Mouse (Mus musculus) midbrain, embryonic 14.5 days (tissue): ENCODE data around the gene Rapgef2. TPM values are rescaled to one million over a fixed set of nuclear protein-coding genes. Genes with fewer than 3 reads are reported as not detected.

Experiments used
- ATAC-seq: fragments of 200-750 bp; cut with Nextera tagmentation; 2 replicates; pipeline ENCODE4 v1.8.0; 2017; ENCODE audit warnings: moderate number of reproducible peaks, moderate library complexity; ENCODE audit not compliant: low FRiP score, low TSS enrichment
- DNase-seq: peaks from one replicate; pipeline ENCODE4 v3.0.0-alpha.2; 2015
- H3K27ac ChIP-seq: fragments of 300-500 bp; sonication (generic); replicated peaks from 2 replicates; pipeline ENCODE4 v1.5.1; 2014; ENCODE audit warnings: mild to moderate bottlenecking, low read depth, low read length, moderate library complexity
- H3K27me3 ChIP-seq: fragments of 300-500 bp; sonication (generic); 2 replicates; pipeline ENCODE4 v1.6.1; 2014; ENCODE audit warnings: low read length, control low read depth, mixed read lengths; ENCODE audit not compliant: control insufficient read depth, insufficient read depth
- H3K36me3 ChIP-seq: fragments of 300-500 bp; sonication (generic); 2 replicates; pipeline ENCODE4 v1.6.1; 2014; ENCODE audit warnings: low read length, control low read depth; ENCODE audit not compliant: control insufficient read depth, insufficient read depth
- H3K4me1 ChIP-seq: fragments of 300-500 bp; sonication (generic); 2 replicates; pipeline ENCODE4 v1.6.1; 2014; ENCODE audit warnings: mild to moderate bottlenecking, antibody characterized with exemption, low read length, control low read depth; ENCODE audit not compliant: control insufficient read depth, insufficient read depth
- H3K4me2 ChIP-seq: fragments of 300-500 bp; sonication (generic); 2 replicates; pipeline ENCODE4 v1.6.1; 2014; ENCODE audit warnings: mild to moderate bottlenecking, low read length, moderate library complexity
- H3K4me3 ChIP-seq: fragments of 300-500 bp; sonication (generic); replicated peaks from 2 replicates; pipeline ENCODE4 v1.5.1; 2014; ENCODE audit warnings: low read depth, low read length
- H3K9ac ChIP-seq: fragments of 300-500 bp; sonication (generic); replicated peaks from 2 replicates; pipeline ENCODE4 v1.6.1; 2014; ENCODE audit warnings: mild to moderate bottlenecking, low read length, moderate library complexity
- H3K9me3 ChIP-seq: fragments of 300-500 bp; sonication (generic); 2 replicates; pipeline ENCODE4 v1.6.1; 2016; ENCODE audit warnings: low read length, control low read depth, mixed read lengths; ENCODE audit not compliant: control insufficient read depth
- WGBS: fragments of 180-500 bp; shearing (Covaris S2); extraction: QIAGEN DNeasy Blood & Tissue Kit; methylation state at CpG from one replicate; pipeline ENCODE4 v1.1.7; 2014; 5-methylcytosine and 5-hydroxymethylcytosine counted together
- polyA plus RNA-seq: library from polyadenylated mRNA; unstranded; fragments of >200 nt; fragmentation: Nextera tagmentation; extraction: Ambion mirVana; gene quantifications from 2 replicates; pipeline ENCODE4 v1.2.1, GENCODE M21; 2014

Gene Rapgef2
- polyA plus RNA-seq, 1 experiment from 2014 or later, result 14.8 TPM

GRCm38 (mm10) chr3:79121391-79121790 lies 164.9 kb downstream of the Rapgef2 start:
- Histone ChIP-seq H3K36me3 (no peaks in the 10 kb centered on the region), H3K9me3 (no peaks in the 10 kb centered on the region), H3K4me3 (no peak overlapping the region), H3K4me2 (no peak overlapping the region), H3K27ac (no peak overlapping the region), H3K4me1 (0 out of 2 replicates have a peak, but pooled peaks cover 3% of the 10 kb centered on the region), H3K9ac (no peak overlapping the region), H3K27me3 (no peaks in the 10 kb centered on the region)
- no peak for ATAC-seq
- WGBS, result 63% methylated on average over 7 of the region's 7 CpGs
- no peak for DNase-seq

GRCm38 (mm10) chr3:79119983-79120382 lies 166.3 kb downstream of the Rapgef2 start:
- WGBS, result 97% methylated on average over 12 of the region's 12 CpGs
- ATAC-seq, result no peak
- Histone ChIP-seq H3K27ac (no peak overlapping the region), H3K4me1 (0 out of 2 replicates have a peak, but pooled peaks cover 3% of the 10 kb centered on the region), H3K9me3 (no peaks in the 10 kb centered on the region), H3K4me3 (no peak overlapping the region), H3K4me2 (no peak overlapping the region), H3K36me3 (no peaks in the 10 kb centered on the region), H3K9ac (no peak overlapping the region), H3K27me3 (no peaks in the 10 kb centered on the region)
- DNase-seq, result no peak

GRCm38 (mm10) chr3:79110153-79110552 lies 176.2 kb downstream of the Rapgef2 start:
- DNase-seq, result peak; percentile 16
- WGBS, result 96% methylated on average over 6 of the region's 6 CpGs
- H3K4me3 ChIP-seq, result no peak overlapping the region

DNA sequence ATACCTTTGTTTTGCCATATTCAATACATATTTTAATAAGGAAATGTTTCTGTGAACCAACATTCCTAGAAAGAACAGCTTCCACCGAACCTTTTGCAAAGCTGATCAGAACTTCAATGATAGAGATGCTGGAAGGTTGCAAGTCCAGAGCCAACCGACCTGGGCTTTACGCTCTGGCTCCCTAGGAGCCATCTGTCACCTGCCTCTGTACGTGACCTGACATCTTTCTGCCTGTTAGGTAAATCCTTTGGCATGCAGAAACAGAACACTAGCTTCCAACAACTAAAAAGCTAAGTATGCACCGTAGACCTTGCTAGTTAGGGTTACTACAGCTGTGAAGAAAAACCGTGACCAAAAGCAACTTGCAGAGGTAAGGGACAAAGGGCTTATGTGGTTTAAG lies 178.1 kb downstream of the Rapgef2 start:
- no peak overlapping the region for H3K27ac ChIP-seq
- WGBS, result 90% methylated on average over 6 of the region's 6 CpGs
- no peaks in the 10 kb centered on the region for H3K9me3 ChIP-seq
- no peak overlapping the region for H3K4me2 ChIP-seq
- DNase-seq (no peak), ATAC-seq (no peak)
- no peak overlapping the region for H3K4me3 ChIP-seq
- no peak overlapping the region for H3K9ac ChIP-seq
- no peaks in the 10 kb centered on the region for H3K4me1 ChIP-seq
- H3K27me3 ChIP-seq, result no peaks in the 10 kb centered on the region
- peaks cover 6% of the 10 kb centered on the region; the same call in 1 of the 2 replicates for H3K36me3 ChIP-seq

More at GRCm38 (mm10) chr3:79110153-79110552, 176.2 kb downstream of the Rapgef2 start:
- Histone ChIP-seq H3K9ac (no peak overlapping the region), H3K36me3 (no peaks in the 10 kb centered on the region), H3K9me3 (no peaks in the 10 kb centered on the region), H3K27me3 (no peaks in the 10 kb centered on the region), H3K27ac (no peak overlapping the region), H3K4me2 (no peak overlapping the region), H3K4me1 (no peaks in the 10 kb centered on the region)
- no peak for ATAC-seq

DNA sequence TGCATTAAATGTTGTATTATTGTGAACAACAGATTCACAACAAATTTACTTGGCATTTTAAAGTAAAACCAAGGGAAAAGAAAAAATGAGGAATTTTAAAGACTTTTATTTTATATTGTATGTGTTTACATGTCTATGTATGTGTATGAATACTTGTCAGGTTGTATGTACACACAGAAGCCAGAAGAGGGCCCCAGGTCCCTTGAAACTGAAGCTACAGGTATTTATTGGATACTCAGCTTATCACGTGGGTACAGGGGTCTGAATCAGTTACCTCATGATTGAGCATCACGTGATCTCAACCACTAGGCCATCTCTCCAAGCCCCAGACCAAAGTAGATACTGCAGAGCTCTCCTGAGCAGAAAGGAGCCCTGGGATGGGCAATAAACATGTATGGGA lies 180.0 kb downstream of the Rapgef2 start:
- H3K9ac ChIP-seq, result no peak overlapping the region
- H3K4me3 ChIP-seq, result no peak overlapping the region
- ATAC-seq (no peak), DNase-seq (no peak)
- WGBS, result 77% methylated on average over 2 of the region's 2 CpGs
- no peaks in the 10 kb centered on the region for H3K27me3 ChIP-seq
- H3K27ac ChIP-seq, result no peak overlapping the region
- no peak overlapping the region for H3K4me2 ChIP-seq
- peaks cover 6% of the 10 kb centered on the region; the same call in 1 of the 2 replicates for H3K36me3 ChIP-seq
- H3K4me1 ChIP-seq, result no peaks in the 10 kb centered on the region
- H3K9me3 ChIP-seq, result no peaks in the 10 kb centered on the region

- WGBS, result 93% methylated on average over 9 of the region's 9 CpGs
- DNase-seq (no peak), ATAC-seq (no peak)
- Histone ChIP-seq H3K4me1 (no peaks in the 10 kb centered on the region), H3K9me3 (no peaks in the 10 kb centered on the region), H3K27me3 (no peaks in the 10 kb centered on the region), H3K4me3 (no peak overlapping the region), H3K36me3 (peaks cover 11% of the 10 kb centered on the region; the same call in 1 of the 2 replicates), H3K9ac (no peak overlapping the region), H3K4me2 (no peak overlapping the region), H3K27ac (no peak overlapping the region)
These were observed 182.7 kb downstream of the Rapgef2 start for GRCm38 (mm10) chr3:79103604-79104003.

DNA sequence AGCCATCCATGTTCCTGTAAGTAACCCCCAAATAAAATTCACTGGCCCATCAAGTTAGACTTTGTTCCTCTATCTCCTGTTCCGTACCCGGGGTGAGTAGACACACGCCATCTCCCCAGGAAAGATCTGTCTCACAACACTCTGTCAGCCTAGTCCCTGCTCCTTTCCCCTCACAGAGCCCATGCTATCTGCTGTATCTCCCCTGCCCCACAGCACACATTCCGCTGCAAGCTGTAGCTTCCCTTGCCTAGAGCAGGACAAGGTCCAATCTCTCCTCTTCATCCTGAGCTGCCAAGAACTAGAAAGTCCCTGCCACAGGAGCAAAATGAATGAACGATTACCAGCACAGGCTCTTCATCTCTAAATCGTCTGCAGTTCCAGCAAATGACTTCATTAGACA lies 184.6 kb downstream of the Rapgef2 start:
- WGBS, result 93% methylated on average over 6 of the region's 6 CpGs
- Histone ChIP-seq H3K4me3 (no peak overlapping the region), H3K9ac (no peak overlapping the region), H3K9me3 (no peaks in the 10 kb centered on the region), H3K27ac (no peak overlapping the region), H3K4me2 (no peak overlapping the region), H3K4me1 (no peaks in the 10 kb centered on the region), H3K36me3 (peaks cover 21% of the 10 kb centered on the region), H3K27me3 (no peaks in the 10 kb centered on the region)
- DNase-seq (no peak), ATAC-seq (no peak)

- peaks cover 21% of the 10 kb centered on the region for H3K36me3 ChIP-seq
- no peak overlapping the region for H3K4me3 ChIP-seq
- ATAC-seq (no peak), DNase-seq (no peak)
- 96% methylated on average over 7 of the region's 7 CpGs for WGBS
- H3K9ac ChIP-seq, result no peak overlapping the region
- no peak overlapping the region for H3K4me2 ChIP-seq
- no peak overlapping the region for H3K27ac ChIP-seq
- H3K27me3 ChIP-seq, result no peaks in the 10 kb centered on the region
- no peaks in the 10 kb centered on the region for H3K4me1 ChIP-seq
- H3K9me3 ChIP-seq, result no peaks in the 10 kb centered on the region
These were observed 185.5 kb downstream of the Rapgef2 start for GRCm38 (mm10) chr3:79100831-79101230.

DNA sequence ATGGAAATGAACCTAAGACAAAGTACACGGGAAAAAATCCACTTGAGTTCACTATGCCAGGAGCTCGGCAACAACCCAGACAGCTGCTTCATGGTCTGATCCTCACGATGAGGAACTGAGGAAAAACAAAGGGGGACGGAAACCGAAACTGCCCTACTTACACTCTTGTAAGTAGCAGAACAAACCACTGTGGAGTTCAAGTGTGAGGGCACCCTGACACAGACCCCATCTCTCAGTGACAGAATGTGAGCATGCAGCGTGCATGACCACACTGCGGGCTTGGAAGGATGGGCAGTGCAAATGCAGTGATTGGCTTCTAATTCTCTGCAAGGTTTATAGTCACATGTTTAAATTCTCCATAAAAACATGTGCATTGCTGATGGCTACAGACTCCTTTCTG lies 197.2 kb downstream of the Rapgef2 start:
- Histone ChIP-seq H3K27ac (no peak overlapping the region), H3K9me3 (no peaks in the 10 kb centered on the region), H3K27me3 (no peaks in the 10 kb centered on the region), H3K4me3 (no peak overlapping the region), H3K4me2 (no peak overlapping the region), H3K36me3 (peaks cover 82% of the 10 kb centered on the region), H3K4me1 (no peaks in the 10 kb centered on the region), H3K9ac (no peak overlapping the region)
- WGBS, result 83% methylated on average over 7 of the region's 7 CpGs
- DNase-seq (no peak), ATAC-seq (no peak)
